Mouse (Mus musculus) layer of hippocampus, adult 18-20 months (tissue): ENCODE data around the gene Mrpl42. TPM values are rescaled to one million over a fixed set of nuclear protein-coding genes. Genes with fewer than 3 reads are reported as not detected.
A peak's percentile ranks its signal among the peaks of the same experiment; 100 is the strongest.

ENCODE experiments used
- DNase-seq, 2 experiments: peaks; one replicate each; pipeline ENCODE4 v3.0.0; 2022; ENCODE audit warnings: low spot score in 2 of 2
- total RNA-seq, 2 experiments: library from RNA; stranded (reverse); gene quantifications; 2 replicates each; pipeline ENCODE4 v1.2.3; 2021

The Mrpl42 gene
- total RNA-seq, 2 experiments from 2014 or later = 74.3 to 74.4 TPM

- no peak for DNase-seq
Observed at GRCm38 (mm10) chr10:95461053-95461553, 40.6 kb downstream of the Mrpl42 start.

DNA sequence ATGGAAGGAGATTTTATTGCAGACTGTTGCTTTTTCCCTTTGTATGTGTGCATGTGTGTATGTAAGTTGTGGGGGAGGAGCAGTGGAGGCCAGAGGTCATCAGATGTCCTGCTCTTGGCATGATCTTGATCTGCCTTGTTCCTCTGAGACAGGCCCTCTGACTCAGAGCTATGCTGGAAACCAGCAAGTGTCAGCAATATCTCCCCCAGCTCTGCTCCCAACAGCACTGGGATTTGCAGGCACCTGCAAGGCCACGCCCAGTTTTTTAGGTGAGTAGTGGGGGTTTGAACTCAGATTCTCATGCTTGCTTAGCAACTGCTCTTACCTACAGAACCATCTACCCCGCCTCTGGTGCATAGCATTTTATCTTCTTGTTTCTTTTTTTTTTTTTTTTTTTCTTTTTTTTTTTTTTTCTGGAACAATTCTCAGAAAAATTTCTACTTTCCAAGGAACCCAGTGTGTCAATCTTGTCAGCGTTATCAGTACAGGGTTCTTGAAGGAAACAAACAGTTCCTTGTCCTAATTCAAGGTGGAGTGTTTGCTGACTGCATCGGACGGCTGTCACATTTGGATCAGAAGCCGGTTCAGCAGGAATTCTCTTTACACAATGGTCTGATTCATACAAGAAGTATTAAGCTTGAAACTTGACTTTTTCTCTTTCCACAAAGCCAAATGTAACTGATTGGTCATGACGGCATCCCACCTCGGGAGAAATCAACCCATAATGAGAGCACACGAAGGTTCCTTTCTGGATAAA lies 43.5 kb downstream of the Mrpl42 start:
- DNase-seq = no peak

- peak in 1 of 2 experiments; percentile 20 for DNase-seq
Observed at GRCm38 (mm10) chr10:95457367-95458049, 44.2 kb downstream of the Mrpl42 start.

DNA sequence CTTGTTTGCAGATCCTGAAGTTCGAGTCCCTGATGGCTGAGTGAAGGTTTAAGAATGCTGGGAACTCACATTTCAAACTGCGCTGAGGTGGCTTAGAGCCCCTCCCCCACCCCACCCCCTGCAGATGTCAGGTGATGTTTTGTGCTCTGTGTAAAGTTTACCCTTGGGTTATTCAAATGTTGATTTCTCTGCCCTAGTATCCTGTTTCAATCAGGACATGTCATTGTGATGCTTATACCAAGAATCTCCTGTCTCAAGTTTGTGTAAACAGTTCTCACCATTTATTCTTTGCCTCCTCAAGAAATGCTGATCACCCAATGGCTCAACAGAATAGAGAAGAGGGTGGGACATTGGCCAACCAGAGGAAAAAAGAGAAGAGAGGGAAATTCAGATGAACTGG lies 45.6 kb downstream of the Mrpl42 start:
- no peak for DNase-seq

GRCm38 (mm10) chr10:95453282-95453681 lies 48.5 kb downstream of the Mrpl42 start:
- DNase-seq = no peak

DNA sequence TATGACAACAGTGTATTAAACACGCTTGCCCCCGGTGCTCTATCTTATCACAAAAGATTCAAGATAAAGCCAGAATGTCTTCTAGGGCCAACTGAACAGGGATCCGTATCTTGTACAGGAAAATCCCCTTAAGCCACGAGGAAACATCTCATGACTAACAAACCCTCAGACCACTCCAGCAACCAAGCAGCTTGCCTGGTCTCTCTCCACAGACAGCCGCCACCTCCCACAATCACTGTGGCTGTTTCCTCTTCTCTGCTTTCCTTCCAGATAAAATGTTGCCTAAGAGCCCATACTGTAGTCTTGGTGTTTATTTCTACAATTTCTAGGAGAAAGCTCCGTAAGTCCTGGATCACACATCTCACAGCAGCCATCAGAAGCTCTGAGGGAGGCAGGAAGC lies 52.7 kb downstream of the Mrpl42 start:
- DNase-seq = no peak

GRCm38 (mm10) chr10:95447954-95448353 lies 53.8 kb downstream of the Mrpl42 start:
- DNase-seq = no peak

- DNase-seq = no peak
Observed at GRCm38 (mm10) chr10:95445104-95446056, 56.4 kb downstream of the Mrpl42 start.

GRCm38 (mm10) chr10:95442334-95442733 lies 59.4 kb downstream of the Mrpl42 start:
- DNase-seq = no peak

GRCm38 (mm10) chr10:95440566-95440965 lies 61.2 kb downstream of the Mrpl42 start:
- no peak for DNase-seq

DNA sequence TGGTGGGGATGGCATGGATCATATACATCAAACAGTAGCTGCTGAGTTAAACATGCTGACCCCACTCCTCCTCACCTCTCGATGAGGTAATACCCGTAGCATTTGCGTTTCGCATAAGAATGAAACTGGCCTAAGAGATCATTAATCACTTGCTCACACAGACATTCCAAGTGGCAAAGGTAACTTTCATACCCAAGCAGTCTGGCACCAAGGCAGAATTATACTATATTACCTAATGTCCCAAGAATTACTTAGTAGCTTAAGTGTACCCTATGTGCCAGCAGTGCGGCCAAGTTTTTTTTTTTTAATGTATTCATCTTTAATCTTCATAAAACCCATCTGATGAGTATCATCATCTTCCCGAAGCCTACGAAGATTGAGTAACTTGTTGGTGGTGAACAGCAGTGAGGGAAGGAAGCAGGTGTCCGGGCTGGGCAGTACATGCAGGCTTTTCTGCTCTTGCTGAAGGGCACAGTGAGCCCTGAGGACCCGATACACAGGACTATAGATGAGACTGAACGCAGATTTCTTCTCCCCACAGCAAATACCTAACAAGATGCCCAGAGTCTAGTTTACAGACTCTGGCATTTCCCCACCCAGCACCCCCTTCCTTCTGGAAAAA lies 61.9 kb downstream of the Mrpl42 start:
- no peak for DNase-seq

GRCm38 (mm10) chr10:95438941-95439340 lies 62.8 kb downstream of the Mrpl42 start:
- DNase-seq = no peak

Other genes with a start within 250 kb of the Mrpl42 start
- gene Cradd, start 177.8 kb downstream of the Mrpl42 start, total RNA-seq = 1 to 10 TPM; 5.7 to 6.7 TPM
- gene Socs2, start 84.8 kb downstream of the Mrpl42 start, total RNA-seq = 10 to 100 TPM; 30.6 to 32.9 TPM
- gene Ube2n, start 13.2 kb upstream of the Mrpl42 start, total RNA-seq = 100 to 1,000 TPM; 196 to 206 TPM
- 10 to 100 TPM; 64.1 to 66.4 TPM for gene Nudt4, start 62.2 kb upstream of the Mrpl42 start, total RNA-seq
- not detected for gene Anapc15-ps, start 171.5 kb upstream of the Mrpl42 start, total RNA-seq